Mouse (Mus musculus) embryonic fibroblast, embryonic 13.5 days (primary cell): ENCODE measurements at regions not wholly inside any gene's neighbourhood (a gene's known extent, or its start where the extent isn't known, plus 50 kb on each side); places are given as distances from the start of the nearest gene placed in this dataset.

Source experiments
- CTCF ChIP-seq: IDR thresholded peaks from 2 replicates; pipeline ENCODE4 v1.5.1; 2011; ENCODE audit warnings: mild to moderate bottlenecking, control low read depth, low read length, moderate library complexity, borderline replicate concordance; ENCODE audit not compliant: insufficient read depth
- POLR2A ChIP-seq: IDR thresholded peaks from 2 replicates; pipeline ENCODE4 v1.6.1; 2011; ENCODE audit warnings: low read depth, mild to moderate bottlenecking, control low read depth, low read length, moderate library complexity

GRCm38 (mm10) chr10:9331694-9332093 is 343.3 kb downstream of the Samd5 start:
- no peak for TF ChIP-seq CTCF
- TF ChIP-seq POLR2A: no peak
